Mouse (Mus musculus): ENCODE results near the gene Lsmem1.

- TF ChIP-seq CTCF (conservative IDR thresholded peaks at IDR 0.05; ENCODE audit: low read length) (no peak), POU5F1 (IDR thresholded peaks at IDR 0.05; ENCODE audit: borderline replicate concordance, low read length) (no peak), NANOG (IDR thresholded peaks at IDR 0.05; ENCODE audit: borderline replicate concordance, low read length) (no peak)
These were observed 27.7 kb downstream of the Lsmem1 start for GRCm38 (mm10) chr12:40171637-40172036.
